Mouse (Mus musculus) cerebellum, adult 8-10 months (tissue): Measurements from ENCODE around the gene Dbndd1.
"Not testable (repeated sequence)": the region's sequence is repeated elsewhere in the genome, so short reads cannot be mapped to it uniquely, and the experiment has no call there.

Experiments used
- DNase-seq: peaks from one replicate; pipeline ENCODE4 v3.0.0; 2022

Dbndd1 gene

GRCm38 (mm10) chr8:123514781-123515539 lies at the start of gene Dbndd1:
Gene Dbndd1, minus strand, starts transcription at chr8:123515463.
- DNase-seq, result peak; percentile 37

- DNase-seq, result not testable (repeated sequence)
Measured at GRCm38 (mm10) chr8:123564221-123564620, 49.0 kb upstream of the Dbndd1 start.

GRCm38 (mm10) chr8:123537641-123538040 lies 22.4 kb upstream of the Dbndd1 start:
- DNase-seq, result not testable (repeated sequence)

- no peak for DNase-seq
Measured at GRCm38 (mm10) chr8:123536990-123537380, 21.7 kb upstream of the Dbndd1 start.

GRCm38 (mm10) chr8:123536242-123536989 lies 21.2 kb upstream of the Dbndd1 start:
- no peak for DNase-seq

GRCm38 (mm10) chr8:123527720-123528489 lies 12.6 kb upstream of the Dbndd1 start:
- no peak for DNase-seq

GRCm38 (mm10) chr8:123520048-123520447 lies 4.8 kb upstream of the Dbndd1 start:
- DNase-seq, result not testable (repeated sequence)

GRCm38 (mm10) chr8:123518667-123519066 lies 3.4 kb upstream of the Dbndd1 start, which contains the start of gene Gas8:
Gene Gas8, plus strand, starts transcription at chr8:123518834.
- DNase-seq, result peak; percentile 83

- DNase-seq, result no peak
Measured at GRCm38 (mm10) chr8:123518172-123518571, 2.9 kb upstream of the Dbndd1 start.

- no peak for DNase-seq
Measured at GRCm38 (mm10) chr8:123516596-123516995, 1.3 kb upstream of the Dbndd1 start.

- DNase-seq, result peak; percentile 33
Measured at GRCm38 (mm10) chr8:123515540-123515897, 256 bp upstream of the Dbndd1 start.

GRCm38 (mm10) chr8:123514136-123514535 lies 1.1 kb downstream of the Dbndd1 start:
- no peak for DNase-seq

GRCm38 (mm10) chr8:123510819-123511218 lies 4.4 kb downstream of the Dbndd1 start:
- DNase-seq, result no peak

- no peak for DNase-seq
Measured at GRCm38 (mm10) chr8:123507153-123507552, 8.1 kb downstream of the Dbndd1 start.

- no peak for DNase-seq
Measured at GRCm38 (mm10) chr8:123505695-123506094, 9.6 kb downstream of the Dbndd1 start.

- DNase-seq, result no peak
Measured at GRCm38 (mm10) chr8:123505267-123505666, 10.0 kb downstream of the Dbndd1 start.

GRCm38 (mm10) chr8:123504591-123505195 lies 10.6 kb downstream of the Dbndd1 start:
- DNase-seq, result no peak

- no peak for DNase-seq
Measured at GRCm38 (mm10) chr8:123503801-123504467, 11.3 kb downstream of the Dbndd1 start.

- DNase-seq, result no peak
Measured at GRCm38 (mm10) chr8:123502192-123502591, 13.1 kb downstream of the Dbndd1 start.

GRCm38 (mm10) chr8:123499556-123499955 lies 15.7 kb downstream of the Dbndd1 start:
- DNase-seq, result no peak

GRCm38 (mm10) chr8:123498963-123499362 lies 16.3 kb downstream of the Dbndd1 start:
- no peak for DNase-seq

GRCm38 (mm10) chr8:123497699-123498098 lies 17.6 kb downstream of the Dbndd1 start:
- DNase-seq, result no peak
